In the genomic region with DNA sequence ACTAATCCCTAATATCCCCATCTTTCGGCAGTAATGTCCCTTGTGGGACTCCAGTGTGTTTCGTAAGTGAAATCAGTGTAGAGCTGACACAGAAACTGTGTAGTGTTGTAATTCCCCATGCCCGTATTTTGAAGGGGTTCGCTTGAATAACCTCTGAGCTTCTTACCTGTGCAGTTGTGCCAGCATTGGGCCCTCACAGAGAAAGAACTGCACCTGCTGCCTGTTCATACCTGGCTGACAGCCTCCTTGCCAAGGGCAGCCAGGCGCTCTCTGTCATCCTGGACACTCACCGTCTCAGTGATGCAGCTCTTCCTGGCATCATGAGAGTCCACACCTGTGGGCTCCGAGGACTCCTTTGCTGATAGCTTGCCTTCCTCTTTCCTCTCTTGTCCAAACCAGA, we compare ENCODE assay signal across 9 mouse cellular contexts. TPM values are rescaled to one million over a fixed set of nuclear protein-coding genes. Genes with fewer than 3 reads are reported as not detected.
DNase-seq lines count a peak whose midpoint lies in the region; ATAC-seq lines count a peak whose summit lies in the region.
"Had no signal": no experiment of that assay in that cellular context is flagged by ENCODE, and none has a peak within 500 bp of the region (broad histone marks: within the 10 kb centered on the region; RNA-seq: fewer than 3 reads in every experiment).

No protein-coding gene starts in this region.

- ATAC-seq in erythroblast, adult 5-6 weeks (replicated peaks; ENCODE audit: low FRiP score, poor library complexity, severe bottlenecking): no peak
- no peak for ATAC-seq in forebrain, embryonic 11.5 days (replicated peaks; ENCODE audit: low FRiP score)
- ATAC-seq in liver, embryonic 13.5 days (ENCODE audit: low read depth): no peak

- H3K27ac ChIP-seq in forebrain, embryonic 11.5 days (ENCODE audit: low read depth, low read length): no peak overlapping the region
- H3K27ac ChIP-seq in liver, embryonic 13.5 days: 0 out of 2 replicates have a peak overlapping the region, but pooled peaks have one; percentile 91

- no peaks in the 10 kb centered on the region for H3K27me3 ChIP-seq in erythroblast, embryonic 14.5 days (ENCODE audit: control insufficient read depth)
- H3K27me3 ChIP-seq in forebrain, embryonic 11.5 days (ENCODE audit: control insufficient read depth, insufficient read depth, low read length): peaks cover 6% of the 10 kb centered on the region; the same call in 1 of the 2 replicates
- no peaks in the 10 kb centered on the region for H3K27me3 ChIP-seq in liver, embryonic 13.5 days

- H3K9ac ChIP-seq in forebrain, embryonic 11.5 days (ENCODE audit: low read length): no peak overlapping the region
- peak overlapping the region; percentile 96 for H3K9ac ChIP-seq in liver, embryonic 13.5 days

- peak overlapping the region; percentile 89 for H3K4me3 ChIP-seq in erythroblast, embryonic 14.5 days (replicated peaks)
- H3K4me3 ChIP-seq in forebrain, embryonic 11.5 days (ENCODE audit: low read depth, low read length): peak overlapping the region; percentile 63; the same call in 1 of the 2 replicates
- peak overlapping the region; percentile 81 for H3K4me3 ChIP-seq in liver, embryonic 13.5 days (replicated peaks)

- H3K9me3 ChIP-seq in erythroblast, embryonic 14.5 days (ENCODE audit: control insufficient read depth, low read length): no peaks in the 10 kb centered on the region
- no peaks in the 10 kb centered on the region for H3K9me3 ChIP-seq in forebrain, embryonic 11.5 days (ENCODE audit: control insufficient read depth, low read length)
- no peaks in the 10 kb centered on the region for H3K9me3 ChIP-seq in liver, embryonic 13.5 days (replicated peaks)

- peaks cover 27% of the 10 kb centered on the region for H3K36me3 ChIP-seq in erythroblast, embryonic 14.5 days (ENCODE audit: control insufficient read depth)
- no peaks in the 10 kb centered on the region for H3K36me3 ChIP-seq in forebrain, embryonic 11.5 days (ENCODE audit: control insufficient read depth, insufficient read depth, low read length)
- no peaks in the 10 kb centered on the region for H3K36me3 ChIP-seq in liver, embryonic 13.5 days

- H3K4me1 ChIP-seq in erythroblast, embryonic 14.5 days (ENCODE audit: control insufficient read depth): peaks cover 67% of the 10 kb centered on the region
- H3K4me1 ChIP-seq in forebrain, embryonic 11.5 days (replicated peaks; ENCODE audit: control insufficient read depth, insufficient read depth, low read length): no peaks in the 10 kb centered on the region; the same call in 1 of the 2 replicates
- peaks cover 58% of the 10 kb centered on the region for H3K4me1 ChIP-seq in liver, embryonic 13.5 days (replicated peaks)

- WGBS in forebrain, embryonic 11.5 days: 86% methylated on average over 7 of the region's 7 CpGs
- 65% methylated on average over 7 of the region's 7 CpGs for WGBS in liver, embryonic 13.5 days (ENCODE audit: insufficient replicate concordance)

- peak; percentile 6 for DNase-seq in A20 (ENCODE audit: low read depth, low spot score)
- no peak for DNase-seq in forebrain, embryonic 11.5 days (ENCODE audit: low spot score)
- DNase-seq in liver, embryonic 13.5 days: no peak
- DNase-seq in embryo, embryonic 9.5 days (ENCODE audit: extremely low spot score): no peak
- DNase-seq in gastrocnemius, postnatal 25 days: no peak
- no peak for DNase-seq in adrenal gland, postnatal 14 days
- DNase-seq: embryo, embryonic 11 days had no signal

- peak overlapping the region; percentile 94 for H3K4me2 ChIP-seq in forebrain, embryonic 11.5 days (ENCODE audit: low read depth, low read length, severe bottlenecking)
- peak overlapping the region; percentile 100 for H3K4me2 ChIP-seq in liver, embryonic 13.5 days

RNA-seq across cellular contexts. Expression of gene Dop1b, which starts 1.3 kb away (rescaled TPM):
- 2.8 and 3.1 TPM in 2 replicates for polyA plus RNA-seq in erythroblast, embryonic 14.5 days (2012)
- total RNA-seq in erythroblast, adult 5-6 weeks (2015; ENCODE audit: low replicate concordance): 78.4 and 136 TPM in 2 replicates
- total RNA-seq in erythroblast, adult 5-6 weeks (2017; ENCODE audit: low replicate concordance): 84.1 and 125 TPM in 2 replicates
- 11.5 and 15.5 TPM in 2 replicates for polyA plus RNA-seq in forebrain, embryonic 11.5 days (2014; fragmentation: Nextera tagmentation; extraction: Ambion mirVana)
- 8.7 and 10.3 TPM in 2 replicates for polyA plus RNA-seq in liver, embryonic 13.5 days (2015; fragmentation: Nextera tagmentation; extraction: Ambion mirVana)
- total RNA-seq in gastrocnemius, postnatal 25 days (2021): 10 to 100 TPM; 20.6 to 26.9 TPM
- total RNA-seq in adrenal gland, postnatal 14 days (2021): 24.1 and 24.5 TPM in 2 replicates

RNA-seq across cellular contexts. Expression of gene Cbr3, which starts 30.0 kb away (rescaled TPM):
- polyA plus RNA-seq in erythroblast, embryonic 14.5 days (2012): not detected in 2 replicates
- not detected in 2 replicates for total RNA-seq in erythroblast, adult 5-6 weeks (2015; ENCODE audit: low replicate concordance)
- total RNA-seq in erythroblast, adult 5-6 weeks (2017; ENCODE audit: low replicate concordance): not detected in 2 replicates
- polyA plus RNA-seq in forebrain, embryonic 11.5 days (2014; fragmentation: Nextera tagmentation; extraction: Ambion mirVana): 0.59 TPM in 1 of 2 replicates, not detected in the other
- 0.16 and 0.28 TPM in 2 replicates for polyA plus RNA-seq in liver, embryonic 13.5 days (2015; fragmentation: Nextera tagmentation; extraction: Ambion mirVana)
- total RNA-seq in gastrocnemius, postnatal 25 days (2021): 1 to 10 TPM; 1.8 to 2.4 TPM
- 8.3 and 9.8 TPM in 2 replicates for total RNA-seq in adrenal gland, postnatal 14 days (2021)
